Mouse (Mus musculus) T-helper 17 cell (primary cell): ENCODE data around the gene Uckl1.

ENCODE experiments used
- in situ Hi-C, 2 experiments: fragments of 300-600 bp; cut with MboI, MseI; formaldehyde crosslinking; loops; 1 replicate in 1 of 2; 2 replicates in 1 of 2; pipeline ENCODE4 v1.15.1; 2025; ENCODE audit warnings: high pct_unique_total_duplicates in 2 of 2

Uckl1 gene

DNA sequence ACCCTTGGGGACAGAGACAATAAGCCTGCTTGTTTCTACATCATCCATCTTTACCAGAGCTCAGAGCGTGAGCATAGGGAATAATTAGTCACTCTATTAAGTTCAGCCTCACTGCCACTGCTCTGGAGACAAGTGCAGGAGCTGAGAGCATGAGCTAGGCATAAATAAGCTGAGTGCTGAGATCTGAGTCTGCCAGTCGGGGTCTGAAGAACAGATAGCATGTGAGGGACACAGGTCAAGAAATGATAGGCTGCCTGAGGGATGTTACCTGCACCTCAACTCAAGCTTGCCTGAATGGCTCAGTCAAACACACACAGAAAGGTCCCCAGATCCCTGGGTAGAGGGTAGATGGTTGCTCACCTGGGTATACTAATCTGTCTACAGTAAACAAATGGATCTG, 7.6 kb downstream of the Uckl1 start:
- in situ Hi-C loops, result loop anchor here (5.0 to 25.0 kb wide), 3 partner anchors 50 to 865 kb away; partner anchors contain the start of genes Dido1 (in 1 of the 2) and Gid8 (in 1 of the 2)

DNA sequence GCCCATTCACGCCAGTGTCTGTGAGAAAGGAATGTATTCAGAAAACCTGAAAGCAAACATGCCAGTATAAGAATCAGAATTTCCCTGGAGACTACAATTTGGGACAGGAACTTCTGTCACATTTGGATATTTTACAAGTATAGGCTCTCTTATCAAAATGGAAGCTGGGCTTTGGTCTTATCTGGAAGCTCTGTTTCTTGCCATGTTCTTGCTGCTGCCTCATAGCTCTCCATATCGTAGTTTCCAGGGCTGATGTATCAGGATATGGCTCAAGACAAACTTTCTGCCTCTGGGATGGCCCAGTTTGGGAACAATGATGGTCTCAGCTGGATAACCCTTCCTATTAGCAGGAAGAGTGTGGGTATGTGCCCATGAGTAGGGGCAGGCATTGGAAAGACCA, 8.1 kb downstream of the Uckl1 start:
- in situ Hi-C loops, result loop anchor here (5.0 to 25.0 kb wide), 3 partner anchors 49 to 864 kb away; partner anchors contain the start of genes Dido1 (in 1 of the 2) and Gid8 (in 1 of the 2)

DNA sequence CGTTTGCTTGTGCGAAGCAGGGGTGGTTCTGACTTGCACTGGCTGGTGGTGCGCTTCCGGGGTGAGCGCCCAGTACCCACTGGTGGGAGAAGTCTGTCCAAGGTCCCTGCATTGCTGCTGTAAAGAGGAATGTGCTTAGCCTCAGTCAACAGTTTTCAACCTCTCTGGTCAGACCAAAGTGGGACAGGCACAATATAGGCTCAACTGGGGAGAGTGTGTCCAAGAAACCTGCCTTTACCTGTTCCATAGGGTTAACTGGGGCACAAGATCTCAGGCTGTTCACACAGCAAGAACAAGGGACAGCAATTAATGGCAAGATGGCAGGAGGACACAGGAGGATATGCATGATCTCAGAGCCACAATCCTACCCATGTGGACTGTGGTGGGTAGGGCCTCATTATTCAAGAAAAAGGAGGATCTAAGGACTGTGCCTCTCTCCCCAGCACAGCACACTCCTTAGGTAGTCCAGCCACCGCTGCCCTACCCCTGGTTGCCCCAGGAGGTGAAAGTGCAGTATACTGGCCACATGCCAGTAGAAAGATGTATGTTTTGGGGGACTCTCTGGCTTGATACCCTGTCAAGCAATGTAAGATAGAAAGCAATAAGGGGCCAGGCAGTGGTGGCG, 9.7 kb downstream of the Uckl1 start:
- in situ Hi-C loops, result loop anchor here (5.0 to 25.0 kb wide), 3 partner anchors 48 to 863 kb away; partner anchors contain the start of genes Dido1 (in 1 of the 2) and Gid8 (in 1 of the 2)

DNA sequence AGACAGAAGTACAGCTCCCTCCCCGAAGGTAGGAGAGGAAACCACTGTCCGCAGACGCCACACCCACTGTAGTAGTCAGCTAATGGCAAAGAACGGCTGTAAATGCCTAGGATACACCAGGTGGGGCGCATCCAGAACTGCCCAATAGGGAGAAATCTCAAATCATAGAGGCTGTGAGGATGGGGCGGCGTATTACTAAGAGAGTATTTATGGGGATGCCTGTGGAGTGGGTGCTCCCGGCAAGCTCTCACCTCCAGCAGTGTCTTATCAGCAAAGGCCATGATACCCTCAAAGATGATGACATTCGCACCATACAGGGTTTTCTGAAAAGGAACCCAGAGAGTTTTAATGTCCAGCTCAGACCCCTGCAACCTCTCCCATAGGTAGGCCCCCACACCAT, 10.7 kb downstream of the Uckl1 start:
- in situ Hi-C loops, result no loop called here

DNA sequence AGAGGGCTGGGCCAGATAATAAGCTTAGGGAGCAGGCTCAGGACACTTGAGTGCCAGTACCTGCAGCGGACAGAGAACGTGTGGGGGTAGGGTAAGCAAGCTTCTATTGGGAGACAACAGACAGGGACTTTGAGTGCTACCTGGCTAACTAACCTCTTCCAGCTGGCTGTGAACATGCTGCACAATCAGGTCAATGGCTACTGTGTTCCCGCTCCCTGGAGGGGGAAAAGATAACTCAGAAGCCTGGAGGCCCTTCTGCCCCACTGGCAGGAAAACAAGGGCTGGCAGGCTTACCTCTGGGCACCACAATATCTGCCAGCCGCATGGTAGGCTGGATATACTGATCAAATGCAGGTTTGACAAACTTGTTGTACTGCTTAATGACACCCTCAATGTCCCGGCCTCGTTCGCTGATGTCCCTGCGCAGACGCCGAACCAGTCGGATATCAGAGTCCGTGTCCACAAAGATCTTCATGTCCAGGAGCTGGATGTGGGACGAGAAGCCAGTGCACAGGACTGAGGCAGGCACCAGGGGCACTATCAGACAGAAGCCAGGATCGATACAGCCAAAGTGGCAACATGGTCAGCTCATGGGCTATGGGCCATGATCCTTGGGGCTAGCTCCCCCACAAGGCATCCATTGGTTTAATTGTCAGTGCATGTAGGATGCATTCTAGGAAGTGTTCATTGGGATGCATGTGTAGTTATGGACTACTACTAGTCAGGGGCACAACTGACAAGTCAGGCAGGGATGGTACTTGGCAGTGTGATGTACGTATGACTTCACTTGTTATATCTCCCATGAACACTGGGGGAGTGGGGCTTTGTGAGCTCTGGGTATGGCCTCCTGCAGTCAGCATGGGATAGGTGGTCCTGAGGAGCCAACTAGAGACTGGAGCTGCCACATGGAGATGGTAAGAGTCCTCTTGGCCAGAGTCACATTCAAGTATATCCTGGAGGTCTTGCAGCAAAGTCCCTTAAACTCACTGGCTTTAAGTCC, 11.5 kb downstream of the Uckl1 start:
- in situ Hi-C loops, result no loop called here

DNA sequence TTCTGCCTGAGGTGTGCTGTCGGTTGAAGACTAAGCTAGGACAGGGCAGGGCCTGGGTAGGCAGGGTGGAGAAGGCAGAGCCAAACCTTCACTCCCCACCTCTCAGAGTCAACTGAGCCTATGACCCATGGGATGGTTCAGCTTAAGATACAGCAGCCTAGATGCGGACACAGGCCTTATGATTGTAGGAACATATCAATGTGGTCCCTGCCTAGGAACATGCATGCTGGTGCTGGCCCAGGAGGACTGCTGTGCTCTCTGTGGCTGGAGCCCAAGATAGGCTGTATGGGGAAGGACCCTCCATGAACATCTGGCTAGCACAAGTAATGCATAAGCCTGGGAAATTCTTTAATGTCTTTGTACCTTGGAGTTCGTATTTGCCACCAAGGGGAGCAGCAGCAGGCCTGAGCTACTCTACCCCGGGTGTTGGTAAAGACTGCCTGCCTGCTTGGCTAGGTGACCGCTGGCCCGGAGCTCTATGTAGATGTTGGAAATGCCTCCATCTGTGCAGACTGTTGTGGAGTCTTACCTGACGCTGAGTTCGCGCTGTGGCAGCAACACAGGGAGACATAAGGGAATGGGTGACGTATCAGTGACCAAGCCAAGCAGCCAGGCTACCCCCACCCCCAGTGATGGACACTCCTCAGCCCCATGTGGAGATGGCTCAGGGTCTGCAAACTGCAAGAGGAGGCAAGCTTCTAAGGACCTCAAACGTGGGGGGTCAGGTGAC, 12.6 kb downstream of the Uckl1 start:
- in situ Hi-C loops, result no loop called here

DNA sequence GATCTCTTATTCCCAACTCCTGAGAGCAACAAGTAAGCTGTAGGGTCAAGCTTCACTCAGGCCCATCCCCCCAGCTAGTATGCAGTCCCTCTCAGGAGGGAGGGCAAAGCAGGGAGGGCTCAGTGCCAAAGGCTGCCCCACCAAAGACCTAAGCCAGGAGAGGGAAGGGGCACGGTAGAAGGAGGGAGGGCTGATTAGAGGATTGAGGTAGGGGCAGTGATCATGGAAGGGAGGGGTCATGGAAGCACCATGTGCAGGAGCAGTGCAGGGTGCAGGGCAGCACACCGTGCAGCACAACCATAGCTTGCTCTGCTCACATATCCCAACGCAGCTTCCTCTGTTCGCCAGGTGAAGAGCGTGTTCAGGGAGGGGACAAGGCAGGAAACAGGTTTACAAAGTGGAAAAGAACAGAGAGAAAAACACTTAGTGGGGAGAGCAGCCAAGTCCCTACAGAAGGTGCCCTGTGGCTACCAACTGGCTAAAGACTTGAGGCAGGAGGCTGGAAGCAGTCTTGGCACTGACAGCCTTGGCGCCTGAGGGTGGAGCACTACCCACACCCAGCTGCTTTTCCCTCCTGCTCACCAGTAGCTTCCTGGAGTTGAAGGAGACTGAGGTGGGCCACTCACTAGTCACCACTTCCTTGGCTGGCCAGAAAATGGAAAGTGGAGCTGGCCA, 13.6 kb downstream of the Uckl1 start:
- in situ Hi-C loops, result no loop called here

DNA sequence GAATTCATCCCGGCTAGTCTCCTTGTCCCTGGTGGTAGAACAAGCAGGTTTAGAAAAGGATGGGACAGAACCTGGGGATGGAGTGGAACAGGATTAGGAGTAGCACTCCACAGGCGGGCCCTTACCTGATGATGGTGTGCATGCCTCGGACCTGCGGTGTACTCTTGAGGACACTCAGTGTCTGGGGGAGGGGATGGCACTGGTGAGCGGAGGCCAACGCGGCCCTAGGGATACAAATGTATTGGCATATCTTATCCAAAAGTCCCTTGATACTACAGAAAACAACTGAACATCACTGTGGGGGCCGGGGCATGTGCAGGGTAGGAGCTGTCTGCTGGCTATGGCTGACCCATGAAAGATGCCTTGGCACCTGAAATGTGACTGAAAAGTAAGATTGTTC, 14.3 kb downstream of the Uckl1 start:
- in situ Hi-C loops, result no loop called here

DNA sequence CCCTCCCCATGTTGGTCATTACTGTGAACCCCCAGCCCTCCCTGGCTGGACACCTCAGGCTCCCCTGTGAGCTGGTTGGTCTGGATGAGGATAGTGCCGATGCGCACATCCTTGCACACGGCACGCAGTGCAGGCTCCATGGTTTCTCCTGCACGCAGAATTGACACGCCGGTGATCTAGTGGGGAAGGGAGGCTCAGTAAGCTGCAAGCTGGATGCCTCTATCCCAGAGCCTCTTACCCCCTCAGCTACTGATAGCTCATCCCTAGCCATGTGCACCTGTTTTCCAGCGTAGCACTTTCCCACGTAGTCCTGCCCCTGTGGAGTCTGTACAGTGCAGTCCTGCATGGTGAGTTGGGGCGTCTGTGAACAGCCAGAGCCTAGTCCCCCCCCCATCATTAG, 14.8 kb downstream of the Uckl1 start:
- in situ Hi-C loops, result no loop called here

DNA sequence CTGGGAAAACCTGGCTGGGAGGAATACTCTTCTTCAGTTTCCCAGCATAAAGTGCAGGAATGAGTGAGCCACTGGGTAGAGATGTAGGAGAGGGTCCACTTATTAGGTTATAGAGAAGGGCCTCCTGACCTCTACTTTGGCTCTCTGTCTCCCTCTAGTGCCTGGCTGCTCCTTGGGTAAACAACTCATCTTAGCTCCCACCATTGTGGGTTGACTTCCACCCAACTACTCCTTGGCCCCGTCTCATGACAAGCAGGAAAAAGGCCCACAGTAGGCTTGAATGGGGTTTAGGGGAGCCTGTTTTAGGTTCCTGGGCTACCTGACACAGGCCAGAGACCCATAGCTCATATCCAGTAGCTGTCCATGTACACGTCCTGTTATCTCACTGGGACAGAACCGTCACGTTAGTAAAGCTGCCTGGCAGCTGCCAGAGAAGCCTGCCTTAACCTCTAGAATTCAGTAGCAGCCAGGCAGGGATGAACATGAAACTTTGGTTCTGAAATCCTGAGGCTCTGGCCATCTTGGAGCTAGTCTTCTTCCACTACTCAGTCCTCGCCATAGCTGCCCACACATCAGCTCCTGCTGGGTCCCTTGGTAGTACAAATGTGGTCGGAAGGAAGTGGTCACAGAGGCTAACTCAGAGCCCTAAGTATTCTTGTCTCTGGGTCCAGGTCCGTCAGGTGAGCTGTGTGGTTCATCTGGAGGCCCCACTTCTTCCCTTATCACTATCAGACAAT, 16.3 kb downstream of the Uckl1 start:
- in situ Hi-C loops, result no loop called here

DNA sequence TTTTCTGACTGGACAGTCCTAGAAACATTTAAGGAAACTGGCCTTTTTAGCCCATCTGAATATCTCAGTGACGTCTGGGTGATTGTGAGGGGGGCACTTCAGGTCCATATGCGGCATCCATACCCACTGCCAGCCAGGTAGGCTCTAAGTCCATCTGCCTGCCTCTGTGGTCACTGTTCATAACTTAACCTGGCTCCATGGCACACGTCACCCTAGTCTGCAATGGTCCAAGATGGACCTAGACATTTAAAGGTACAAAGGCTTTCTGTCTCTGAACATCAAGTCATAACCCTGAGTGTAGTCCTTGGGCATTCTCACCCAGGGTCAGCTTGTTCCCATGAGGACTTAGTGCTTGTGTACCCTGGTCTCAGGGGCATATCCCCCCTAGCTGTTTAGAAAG, 17.4 kb downstream of the Uckl1 start:
- in situ Hi-C loops, result no loop called here

DNA sequence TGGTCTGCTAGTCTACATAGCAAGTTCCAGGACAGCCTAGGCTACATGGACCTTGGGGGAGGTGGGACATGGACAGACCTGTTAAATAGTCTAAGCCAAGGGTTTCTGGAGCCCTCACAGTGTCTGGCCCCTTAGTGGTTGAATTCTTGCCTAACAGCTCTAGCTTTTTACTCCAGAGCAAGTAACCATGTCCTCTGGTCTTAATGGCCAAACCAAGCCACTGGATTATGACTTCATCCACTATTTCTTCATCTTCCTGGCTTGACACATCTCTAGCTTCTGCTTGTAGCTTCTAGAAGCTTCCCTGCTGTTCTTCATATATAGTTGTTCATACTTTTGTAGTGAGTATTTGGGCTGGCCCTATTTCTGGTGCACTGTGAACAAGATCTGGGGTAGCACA, 30.9 kb downstream of the Uckl1 start:
- in situ Hi-C loops, result no loop called here

DNA sequence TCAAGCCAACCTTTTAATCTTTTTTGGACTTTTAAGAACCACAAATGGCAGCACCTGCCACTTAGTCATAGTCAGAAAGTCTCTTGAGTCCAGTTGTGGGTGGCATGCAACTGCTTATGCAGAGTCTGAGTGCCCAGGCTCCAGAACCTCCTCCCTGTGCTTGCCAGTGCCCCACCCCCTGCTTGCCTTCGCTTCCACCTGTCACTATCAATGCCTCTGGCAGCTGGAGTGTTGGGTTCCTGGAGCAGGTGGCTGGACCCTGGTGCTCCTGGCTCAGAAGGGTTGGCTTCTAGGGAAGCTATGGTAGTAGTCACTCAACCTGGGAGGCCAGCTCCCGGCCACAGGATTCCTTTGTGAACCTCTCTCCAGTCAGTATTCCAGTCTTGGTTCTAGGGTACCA, 34.5 kb downstream of the Uckl1 start:
- in situ Hi-C loops, result no loop called here

DNA sequence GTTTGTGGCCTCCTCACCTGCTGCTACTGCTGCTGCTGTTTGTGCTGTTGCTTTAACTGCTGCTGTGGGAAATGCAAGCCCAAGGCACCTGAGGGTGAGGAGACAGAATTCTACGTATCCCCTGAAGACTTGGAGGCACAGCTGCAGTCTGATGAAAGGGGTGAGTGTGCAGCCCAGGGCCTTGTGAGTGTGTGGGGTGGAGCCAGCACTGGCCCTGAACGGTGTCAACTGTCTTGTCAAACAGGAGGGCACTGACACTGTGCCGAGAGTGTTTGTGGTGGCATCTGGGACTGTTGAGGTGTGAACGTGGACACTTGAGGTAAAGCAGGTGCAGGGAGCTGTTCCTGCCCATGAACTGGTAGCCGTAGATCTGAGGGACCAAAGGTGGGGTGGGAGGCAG, 36.0 kb downstream of the Uckl1 start:
- in situ Hi-C loops, result no loop called here

DNA sequence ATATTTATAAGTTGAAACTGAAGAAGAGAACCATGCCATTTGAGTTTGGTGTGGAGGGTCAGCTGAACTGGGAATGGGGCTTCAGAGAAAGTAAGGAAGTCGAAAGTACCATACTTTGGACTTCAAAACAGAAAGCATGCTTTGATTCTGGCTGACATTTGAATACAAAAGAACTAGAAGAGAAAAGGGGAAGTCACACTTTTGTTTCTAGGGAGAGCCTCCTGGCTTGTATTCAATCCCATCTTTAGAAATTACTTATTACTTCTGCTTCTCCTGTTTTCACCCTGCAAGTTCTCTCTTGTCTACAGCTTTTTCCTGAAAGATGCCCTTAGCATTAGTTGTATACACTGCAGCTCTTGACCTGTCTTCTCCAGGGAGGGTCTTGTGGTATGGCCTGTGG, 36.5 kb downstream of the Uckl1 start:
- in situ Hi-C loops, result no loop called here

DNA sequence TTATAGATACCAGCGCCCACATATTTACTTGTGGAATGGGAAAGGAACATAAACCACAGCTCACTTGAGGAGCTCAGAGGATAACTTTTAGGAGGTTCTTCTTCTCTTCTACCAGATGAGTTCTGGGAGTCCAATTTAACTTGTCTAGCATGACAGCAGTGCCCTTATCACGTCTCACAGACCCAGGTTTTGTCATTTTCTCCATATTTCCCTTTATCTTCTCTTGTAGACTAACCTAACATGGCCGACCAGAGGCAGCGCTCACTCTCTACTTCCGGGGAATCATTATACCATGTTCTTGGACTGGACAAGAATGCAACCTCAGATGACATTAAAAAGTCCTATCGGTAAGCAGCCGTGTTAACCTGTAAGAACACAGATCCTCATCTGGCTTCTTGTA, 38.5 kb downstream of the Uckl1 start:
- in situ Hi-C loops, result no loop called here

DNA sequence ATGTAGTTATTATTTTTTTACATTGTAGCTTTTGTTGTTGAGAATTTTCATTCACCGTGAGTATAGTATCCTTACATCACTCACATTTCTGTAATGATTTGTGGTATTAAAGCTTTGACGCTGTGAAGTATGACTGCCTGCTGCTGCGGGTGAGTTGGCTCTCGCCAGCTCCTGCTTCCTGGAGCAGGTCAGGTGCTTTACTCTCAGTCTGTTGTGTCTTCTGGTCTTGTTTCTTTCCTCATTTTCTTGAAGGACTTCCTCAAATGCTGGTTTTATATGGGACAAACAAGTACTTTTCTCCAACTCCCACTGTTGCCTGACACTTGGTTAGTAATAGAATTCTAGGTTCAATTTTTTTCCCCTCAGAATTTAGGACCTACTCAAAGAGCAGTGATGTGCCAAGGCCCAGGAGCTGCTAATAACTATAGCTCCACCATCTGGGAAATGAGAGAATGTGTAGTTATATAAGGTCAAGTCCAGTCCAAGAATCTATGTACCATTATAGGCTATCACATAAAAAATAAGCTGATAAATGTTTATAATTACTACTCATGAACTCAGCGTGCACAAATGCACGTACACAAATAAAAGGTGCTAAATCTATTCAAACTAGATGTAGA, 42.8 kb downstream of the Uckl1 start:
- in situ Hi-C loops, result no loop called here

DNA sequence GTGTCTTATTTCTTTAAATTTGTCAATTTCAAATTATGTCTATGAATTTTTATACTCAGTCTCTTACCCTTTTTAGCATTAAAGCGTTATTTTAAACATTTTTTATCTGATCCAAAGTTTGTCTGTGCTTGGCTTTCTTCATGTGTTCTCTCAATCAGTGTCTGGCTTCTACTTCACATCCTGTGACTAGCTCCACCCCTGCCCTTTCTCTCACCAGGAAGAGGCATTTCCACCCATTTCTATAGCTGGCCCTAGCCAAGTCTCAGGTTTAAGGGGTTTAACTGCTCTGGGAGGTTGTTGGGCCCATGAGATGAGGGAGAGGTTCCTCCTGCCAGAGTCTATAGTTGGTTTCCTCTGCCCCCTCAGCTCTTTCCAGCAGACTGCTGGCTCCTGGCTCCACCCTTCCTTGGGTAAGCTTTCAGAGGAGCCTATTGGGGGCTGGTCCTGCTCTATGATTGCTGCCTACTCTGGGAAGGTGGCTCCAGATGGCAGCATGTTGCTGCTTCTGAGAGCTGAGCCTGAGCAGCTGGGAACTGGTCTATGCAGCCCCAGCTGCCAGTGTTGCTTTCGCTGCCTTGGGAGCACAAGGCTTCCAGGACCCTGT, 47.1 kb downstream of the Uckl1 start:
- in situ Hi-C loops, result no loop called here

DNA sequence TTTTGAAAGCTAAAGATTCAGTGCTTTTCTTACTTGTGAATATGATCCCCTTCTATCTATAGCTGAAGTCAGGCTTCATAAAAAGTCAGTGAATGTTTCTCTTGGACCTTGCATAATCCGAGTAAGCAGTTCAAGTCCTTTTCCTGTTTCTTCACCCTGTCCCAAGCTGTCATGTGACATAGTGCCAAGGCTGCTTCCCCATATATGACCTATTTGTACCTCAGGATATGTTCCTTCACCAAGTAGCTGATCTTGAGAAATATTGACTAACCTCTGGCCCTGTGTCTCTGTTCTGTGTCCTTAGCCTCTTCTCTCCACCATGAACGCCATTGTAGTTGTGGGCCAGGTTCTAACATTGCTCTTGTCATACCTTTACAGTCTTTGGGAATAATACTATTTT, 48.3 kb downstream of the Uckl1 start:
- in situ Hi-C loops, result no loop called here

DNA sequence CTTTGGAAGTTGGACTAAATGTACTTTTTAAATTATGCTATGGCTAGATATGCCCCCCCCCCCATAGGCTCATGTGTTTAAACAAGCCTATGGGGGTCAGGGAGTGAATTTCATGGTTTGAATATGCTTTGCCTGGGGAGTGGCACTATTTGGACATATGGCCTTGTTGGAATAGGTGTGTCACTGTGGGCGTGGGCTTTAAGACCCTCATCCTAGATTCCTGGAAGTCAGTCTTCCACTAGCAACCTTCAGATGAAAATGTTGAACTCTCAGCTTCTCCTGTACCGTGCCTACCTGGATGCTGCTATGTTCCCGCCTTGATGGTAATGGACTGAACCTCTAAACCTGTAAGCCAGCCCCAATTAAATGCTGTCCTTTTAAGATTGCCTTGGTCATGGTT, 52.1 kb downstream of the Uckl1 start:
- in situ Hi-C loops, result no loop called here
